Mouse (Mus musculus) layer of hippocampus, adult 9-11 months (tissue): ENCODE data around the gene Doc2a.

Experiments used
- DNase-seq: peaks from one replicate; pipeline ENCODE4 v3.0.0; 2022

Gene Doc2a

GRCm38 (mm10) chr7:126825403-126825802 lies 21.8 kb upstream of the Doc2a start:
- no peak for DNase-seq

- no peak for DNase-seq
Measured at GRCm38 (mm10) chr7:126825952-126826351, 21.3 kb upstream of the Doc2a start.

GRCm38 (mm10) chr7:126831539-126831938 lies 15.7 kb upstream of the Doc2a start, which contains the start of gene 4930451I11Rik:
Gene 4930451I11Rik, minus strand, starts transcription at chr7:126831639.
- no peak for DNase-seq

- peak; percentile 68 for DNase-seq
Measured at GRCm38 (mm10) chr7:126832036-126832598, 15.1 kb upstream of the Doc2a start.

- no peak for DNase-seq
Measured at GRCm38 (mm10) chr7:126833294-126833693, 13.9 kb upstream of the Doc2a start.

GRCm38 (mm10) chr7:126843276-126843675 lies 3.9 kb upstream of the Doc2a start:
- no peak for DNase-seq

GRCm38 (mm10) chr7:126845516-126845915 lies 1.7 kb upstream of the Doc2a start:
- DNase-seq = no peak

GRCm38 (mm10) chr7:126847421-126848398 lies 494 bp downstream of the Doc2a start:
- no peak for DNase-seq

- peak; percentile 54 for DNase-seq
Measured at GRCm38 (mm10) chr7:126848794-126849193, 1.6 kb downstream of the Doc2a start.

- no peak for DNase-seq
Measured at GRCm38 (mm10) chr7:126850161-126850560, 2.9 kb downstream of the Doc2a start.

GRCm38 (mm10) chr7:126851192-126851591 lies 4.0 kb downstream of the Doc2a start:
- DNase-seq = no peak

GRCm38 (mm10) chr7:126853454-126853853 lies 6.2 kb downstream of the Doc2a start:
- no peak for DNase-seq

- DNase-seq = no peak
Measured at GRCm38 (mm10) chr7:126855641-126856040, 8.4 kb downstream of the Doc2a start.

- no peak for DNase-seq
Measured at GRCm38 (mm10) chr7:126856741-126857420, 9.7 kb downstream of the Doc2a start.

- DNase-seq = no peak
Measured at GRCm38 (mm10) chr7:126860987-126861386, 13.8 kb downstream of the Doc2a start.

- peak; percentile 93 for DNase-seq
Measured at GRCm38 (mm10) chr7:126861429-126862130, 14.4 kb downstream of the Doc2a start, which contains the start of gene Hirip3. Gene Hirip3, plus strand, starts transcription at chr7:126861972.

GRCm38 (mm10) chr7:126862147-126862784 lies 15.1 kb downstream of the Doc2a start, which contains the start of gene Ino80e:
Gene Ino80e, minus strand, starts transcription at chr7:126862377.
- DNase-seq = peak; percentile 93

- no peak for DNase-seq
Measured at GRCm38 (mm10) chr7:126863791-126864190, 16.6 kb downstream of the Doc2a start.

GRCm38 (mm10) chr7:126867534-126867933 lies 20.3 kb downstream of the Doc2a start:
- DNase-seq = no peak

- DNase-seq = no peak
Measured at GRCm38 (mm10) chr7:126868003-126868402, 20.8 kb downstream of the Doc2a start.

- DNase-seq = no peak
Measured at GRCm38 (mm10) chr7:126869780-126870519, 22.7 kb downstream of the Doc2a start.
